Mouse (Mus musculus) kidney, postnatal 0 days (tissue): ENCODE measurements around the gene Smpd1. TPM values are rescaled to one million over a fixed set of nuclear protein-coding genes. Genes with fewer than 3 reads are reported as not detected.

Source experiments
- ATAC-seq: fragments of 200-750 bp; cut with Nextera tagmentation; replicated peaks from 2 replicates; pipeline ENCODE4 v1.8.0; 2017; ENCODE audit warnings: low read depth, moderate number of reproducible peaks, moderate TSS enrichment, moderate library complexity; ENCODE audit not compliant: low FRiP score
- DNase-seq: peaks from one replicate; pipeline ENCODE4 v3.0.0-alpha.2; 2016; ENCODE audit warnings: low spot score
- H3K27ac ChIP-seq: fragments of 300-500 bp; sonication (generic); 2 replicates; pipeline ENCODE4 v1.5.1; 2014; ENCODE audit warnings: mild to moderate bottlenecking
- H3K27me3 ChIP-seq: fragments of 300-500 bp; sonication (generic); 2 replicates; pipeline ENCODE4 v1.6.1; 2014; ENCODE audit warnings: low read length, mixed read lengths; ENCODE audit not compliant: insufficient read depth
- H3K36me3 ChIP-seq: fragments of 300-500 bp; sonication (generic); 2 replicates; pipeline ENCODE4 v1.6.1; 2014; ENCODE audit warnings: low read length, mixed read lengths; ENCODE audit not compliant: insufficient read depth
- H3K4me1 ChIP-seq: fragments of 300-500 bp; sonication (generic); replicated peaks from 2 replicates; pipeline ENCODE4 v1.6.1; 2014; ENCODE audit warnings: antibody characterized with exemption, low read length, mixed read lengths; ENCODE audit not compliant: insufficient read depth
- H3K4me2 ChIP-seq: fragments of 300-500 bp; sonication (generic); 2 replicates; pipeline ENCODE4 v1.6.1; 2014; ENCODE audit warnings: mild to moderate bottlenecking, low read length, moderate library complexity, mixed read lengths
- H3K4me3 ChIP-seq: fragments of 300-500 bp; sonication (generic); replicated peaks from 2 replicates; pipeline ENCODE4 v1.5.1; 2014; ENCODE audit warnings: low read depth, low read length
- H3K9ac ChIP-seq: fragments of 300-500 bp; sonication (generic); 2 replicates; pipeline ENCODE4 v1.6.1; 2014; ENCODE audit warnings: low read depth, low read length
- H3K9me3 ChIP-seq: fragments of 300-500 bp; sonication (generic); replicated peaks from 2 replicates; pipeline ENCODE4 v1.6.1; 2016; ENCODE audit warnings: low read length, inconsistent platforms, mixed read lengths
- CTCF ChIP-seq: IDR thresholded peaks from 2 replicates; pipeline ENCODE4 v1.5.1; 2016; ENCODE audit warnings: antibody characterized with exemption, low read depth, mild to moderate bottlenecking, moderate library complexity
- WGBS: fragments of 180-500 bp; shearing (Covaris S2); extraction: QIAGEN DNeasy Blood & Tissue Kit; methylation state at CpG from one replicate; pipeline ENCODE4 v1.1.7; 2014; 5-methylcytosine and 5-hydroxymethylcytosine counted together
- polyA plus RNA-seq: library from polyadenylated mRNA; unstranded; fragments of >200 nt; fragmentation: Nextera tagmentation; extraction: Ambion mirVana; gene quantifications from 2 replicates; pipeline ENCODE4 v1.2.1, GENCODE M21; 2015

The Smpd1 gene
- polyA plus RNA-seq, 1 experiment from 2014 or later, result 60.7 TPM

DNA sequence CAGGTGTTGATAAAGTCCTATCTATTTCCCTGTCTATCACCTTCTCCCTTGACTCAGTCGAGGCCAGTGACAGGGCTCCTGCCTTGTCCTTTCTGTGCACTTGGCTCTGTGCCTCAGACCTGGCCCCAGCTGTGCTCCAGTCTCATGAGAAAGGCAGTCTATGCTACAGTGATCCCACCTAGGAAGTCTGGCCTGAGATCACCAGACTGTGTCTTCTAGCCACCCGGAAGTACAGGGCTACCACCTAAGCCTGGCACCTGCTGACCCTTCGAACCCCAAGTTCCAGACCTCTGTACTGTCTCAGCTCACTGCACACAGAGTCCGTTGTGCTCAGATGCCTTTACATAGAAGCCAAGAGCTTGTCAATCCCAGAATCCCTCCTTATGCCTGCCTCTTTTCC, 26.1 kb upstream of the Smpd1 start:
- 50% methylated on average over 4 of the region's 4 CpGs for WGBS
- no peaks in the 10 kb centered on the region; the same call in 1 of the 2 replicates for H3K4me1 ChIP-seq
- H3K36me3 ChIP-seq, result no peaks in the 10 kb centered on the region
- DNase-seq (no peak), ATAC-seq (peak; percentile 87)
- no peak overlapping the region for H3K27ac ChIP-seq
- no peaks in the 10 kb centered on the region for H3K9me3 ChIP-seq
- TF ChIP-seq CTCF, result no peak
- no peak overlapping the region for H3K4me3 ChIP-seq
- H3K4me2 ChIP-seq, result no peak overlapping the region
- H3K9ac ChIP-seq, result 0 out of 2 replicates have a peak overlapping the region, but pooled peaks have one; percentile 18
- no peaks in the 10 kb centered on the region for H3K27me3 ChIP-seq

DNA sequence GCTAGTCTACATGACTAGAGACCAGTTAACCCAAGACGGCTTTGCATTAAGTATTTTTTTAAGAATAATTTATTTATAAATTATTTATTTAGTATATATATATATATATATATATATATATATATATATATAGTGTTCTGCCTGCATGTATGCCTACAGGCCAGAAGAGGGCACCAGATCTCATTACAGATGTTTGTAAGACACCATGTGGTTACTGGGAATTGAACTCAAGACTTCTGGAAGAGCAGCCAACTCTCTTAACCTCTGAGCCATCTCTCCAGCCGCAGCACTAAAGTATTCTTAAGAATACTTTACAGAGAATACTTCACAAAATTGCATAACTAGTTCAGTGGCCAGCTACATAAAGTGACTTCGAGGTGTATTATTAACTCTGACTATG, 20.0 kb upstream of the Smpd1 start:
- Histone ChIP-seq H3K4me2 (no peak overlapping the region), H3K9me3 (no peaks in the 10 kb centered on the region), H3K27me3 (no peaks in the 10 kb centered on the region), H3K9ac (no peak overlapping the region), H3K4me1 (no peaks in the 10 kb centered on the region), H3K4me3 (no peak overlapping the region), H3K36me3 (no peaks in the 10 kb centered on the region), H3K27ac (no peak overlapping the region)
- 76% methylated on average over 3 of the region's 3 CpGs for WGBS
- DNase-seq (peak; percentile 27), ATAC-seq (no peak)
- peak; percentile 47 for TF ChIP-seq CTCF

DNA sequence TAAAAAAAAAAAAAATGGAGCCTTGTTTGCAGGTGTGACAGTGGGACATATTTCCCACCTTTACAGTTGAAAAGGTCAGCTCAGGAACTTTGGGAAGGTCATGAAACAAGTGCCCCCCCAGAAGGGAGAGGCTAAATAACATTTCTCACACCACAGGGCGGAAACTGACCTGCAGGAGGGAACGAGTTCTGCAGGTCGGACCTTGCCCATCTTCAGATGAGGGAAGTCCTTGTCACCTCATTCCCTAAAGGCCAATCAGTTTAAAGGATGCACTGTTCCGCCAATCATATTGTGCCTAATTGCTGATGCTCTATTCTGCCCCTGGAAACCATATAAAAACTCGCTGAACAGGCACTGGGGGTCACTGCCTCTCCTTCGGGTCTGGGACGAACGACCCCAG, 8.2 kb upstream of the Smpd1 start:
- no peak overlapping the region for H3K27ac ChIP-seq
- TF ChIP-seq CTCF, result no peak
- H3K9ac ChIP-seq, result no peak overlapping the region
- 62% methylated on average over 8 of the region's 8 CpGs for WGBS
- no peak for DNase-seq
- H3K9me3 ChIP-seq, result no peaks in the 10 kb centered on the region
- no peaks in the 10 kb centered on the region for H3K36me3 ChIP-seq
- H3K4me1 ChIP-seq, result no peaks in the 10 kb centered on the region
- H3K4me3 ChIP-seq, result no peak overlapping the region
- ATAC-seq, result no peak
- H3K27me3 ChIP-seq, result no peaks in the 10 kb centered on the region
- no peak overlapping the region for H3K4me2 ChIP-seq

DNA sequence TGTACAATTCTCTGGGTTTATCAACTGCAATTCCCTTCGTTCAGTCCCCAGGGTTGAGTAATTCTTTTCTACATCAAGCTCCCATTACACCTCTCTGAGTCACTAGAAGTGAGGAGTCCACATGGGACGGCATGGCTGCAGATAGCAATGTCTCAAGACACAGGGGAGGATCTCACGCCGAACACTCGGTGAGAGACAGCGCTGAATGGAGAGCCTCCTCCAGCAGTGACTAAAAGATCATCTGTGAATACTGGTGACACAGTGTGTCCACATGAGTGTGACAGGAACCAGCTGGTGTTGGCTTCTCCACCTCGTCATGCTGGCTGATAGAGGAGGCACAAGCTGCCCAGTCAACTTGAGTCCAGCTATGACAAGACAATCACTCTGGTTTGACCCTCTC, 6.2 kb upstream of the Smpd1 start:
- ATAC-seq (no peak), DNase-seq (no peak)
- H3K9me3 ChIP-seq, result no peaks in the 10 kb centered on the region

DNA sequence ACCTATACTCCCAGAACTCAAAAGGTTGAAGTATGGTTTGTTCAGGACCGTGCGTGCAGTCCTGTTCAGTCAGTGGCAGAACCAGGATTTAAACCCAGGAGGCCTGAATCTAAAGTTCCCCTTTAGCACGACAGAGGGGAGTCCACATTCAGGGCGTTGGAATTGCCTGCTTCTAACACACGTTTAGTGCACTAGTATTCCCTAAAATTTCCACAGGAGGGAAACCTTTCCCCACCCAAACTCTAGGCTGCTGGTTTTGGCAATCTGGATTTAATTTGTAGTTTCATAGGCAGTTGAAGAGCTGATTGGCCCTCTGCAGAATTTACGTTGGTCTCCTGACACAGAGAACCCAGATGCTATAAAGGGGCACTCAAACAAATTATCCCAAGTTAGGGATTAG, 5.1 kb upstream of the Smpd1 start:
- Histone ChIP-seq H3K9ac (no peak overlapping the region), H3K36me3 (no peaks in the 10 kb centered on the region), H3K4me2 (no peak overlapping the region), H3K4me3 (no peak overlapping the region), H3K27me3 (no peaks in the 10 kb centered on the region), H3K9me3 (no peaks in the 10 kb centered on the region), H3K27ac (no peak overlapping the region), H3K4me1 (no peaks in the 10 kb centered on the region)
- ATAC-seq (no peak), DNase-seq (peak; percentile 71)
- peak; percentile 69 for TF ChIP-seq CTCF
- 32% methylated on average over 6 of the region's 6 CpGs for WGBS

More for the DNA sequence above, 6.2 kb upstream of the Smpd1 start:
- H3K36me3 ChIP-seq, result no peaks in the 10 kb centered on the region
- no peak for TF ChIP-seq CTCF
- H3K27ac ChIP-seq, result no peak overlapping the region
- no peak overlapping the region for H3K4me3 ChIP-seq
- no peak overlapping the region for H3K9ac ChIP-seq
- no peaks in the 10 kb centered on the region for H3K4me1 ChIP-seq
- WGBS, result 56% methylated on average over 7 of the region's 7 CpGs
- H3K4me2 ChIP-seq, result no peak overlapping the region
- no peaks in the 10 kb centered on the region for H3K27me3 ChIP-seq

DNA sequence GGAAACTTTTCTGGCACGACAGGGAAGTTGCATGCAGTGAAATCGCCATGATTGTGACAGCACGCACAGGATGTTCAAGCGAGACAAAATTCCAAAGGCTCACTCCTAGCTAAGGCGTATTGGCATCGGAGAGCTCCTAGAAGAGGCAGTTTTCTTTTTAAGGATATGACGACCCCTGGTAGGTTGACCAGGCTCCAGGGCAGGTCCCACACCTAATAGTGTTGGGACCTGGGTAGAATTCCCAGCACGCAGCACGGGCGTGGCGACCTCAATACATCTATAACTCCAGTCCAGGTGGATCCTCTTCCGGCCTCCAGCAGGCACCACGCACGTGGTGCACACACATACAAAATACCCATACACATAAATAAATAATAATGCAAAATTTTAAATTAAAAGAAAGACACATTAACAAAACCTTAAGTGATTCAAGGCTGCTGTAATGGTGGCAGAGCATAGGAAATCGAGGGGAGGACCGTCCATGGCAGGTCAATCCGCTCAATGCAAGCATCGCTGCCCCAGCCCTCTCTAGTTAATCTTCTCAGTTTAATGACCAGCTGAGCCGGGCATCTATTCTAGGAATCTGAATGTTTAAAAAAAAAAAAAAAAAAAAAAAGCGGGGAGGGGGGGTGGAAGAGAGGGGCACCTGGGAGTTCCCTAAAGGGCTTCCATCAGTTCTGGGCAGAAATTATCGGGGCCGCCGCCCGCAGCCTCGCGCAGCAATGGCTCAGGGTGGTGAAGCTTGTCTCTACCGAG, 526 bp upstream of the Smpd1 start:
- ATAC-seq (no peak), DNase-seq (peak; percentile 24)
- Histone ChIP-seq H3K9me3 (no peaks in the 10 kb centered on the region), H3K27me3 (no peaks in the 10 kb centered on the region), H3K4me1 (no peaks in the 10 kb centered on the region), H3K9ac (peak overlapping the region; percentile 75), H3K4me3 (peak overlapping the region; percentile 70), H3K36me3 (no peaks in the 10 kb centered on the region), H3K27ac (0 out of 2 replicates have a peak overlapping the region, but pooled peaks have one; percentile 8), H3K4me2 (peak overlapping the region; percentile 90)
- TF ChIP-seq CTCF, result no peak
- 29% methylated on average over 26 of the region's 27 CpGs for WGBS
